Mouse (Mus musculus): Measurements from ENCODE around the gene Slc32a1. TPM values are rescaled to one million over a fixed set of nuclear protein-coding genes. Genes with fewer than 3 reads are reported as not detected.
A peak's percentile ranks its signal among the peaks of the same experiment; 100 is the strongest.

The Slc32a1 gene
- polyA plus RNA-seq, 1 experiment from 2014 or later: 3.2 TPM

GRCm38 (mm10) chr2:158631873-158632272, 21.3 kb downstream of the Slc32a1 start:
- no peak for ATAC-seq (ENCODE audit: low FRiP score, low read depth)
- Histone ChIP-seq H3K4me2 (replicated peaks) (no peak overlapping the region), H3K4me1 (peaks cover under 1% of the 10 kb centered on the region), H3K27ac (replicated peaks) (no peak overlapping the region), H3K27me3 (no peaks in the 10 kb centered on the region), H3K9me3 (no peaks in the 10 kb centered on the region), H3K36me3 (peaks cover 78% of the 10 kb centered on the region), H3K9ac (replicated peaks) (no peak overlapping the region), H3K4me3 (no peak overlapping the region)
- 78% methylated on average over 5 of the region's 5 CpGs for WGBS

- Histone ChIP-seq H3K9ac (replicated peaks) (no peak overlapping the region), H3K27ac (replicated peaks) (no peak overlapping the region), H3K4me3 (no peak overlapping the region), H3K4me2 (replicated peaks) (no peak overlapping the region), H3K27me3 (no peaks in the 10 kb centered on the region), H3K36me3 (peaks cover 44% of the 10 kb centered on the region), H3K9me3 (no peaks in the 10 kb centered on the region), H3K4me1 (no peaks in the 10 kb centered on the region)
- ATAC-seq (ENCODE audit: low FRiP score, low read depth): no peak
- 13% methylated on average over 2 of the region's 2 CpGs for WGBS
These were observed 31.3 kb downstream of the Slc32a1 start for GRCm38 (mm10) chr2:158641869-158642268.

- H3K9me3 ChIP-seq: no peaks in the 10 kb centered on the region
- no peaks in the 10 kb centered on the region for H3K4me1 ChIP-seq
- no peak overlapping the region for H3K4me2 ChIP-seq (replicated peaks)
- H3K36me3 ChIP-seq: peaks cover 37% of the 10 kb centered on the region
- 100% methylated on average over 2 of the region's 2 CpGs for WGBS
- H3K4me3 ChIP-seq: no peak overlapping the region
- H3K27me3 ChIP-seq: no peaks in the 10 kb centered on the region
- H3K27ac ChIP-seq (replicated peaks): no peak overlapping the region
- no peak for ATAC-seq (ENCODE audit: low FRiP score, low read depth)
- no peak overlapping the region for H3K9ac ChIP-seq (replicated peaks)
These were observed 32.0 kb downstream of the Slc32a1 start for GRCm38 (mm10) chr2:158642587-158642986.

- H3K4me1 ChIP-seq: no peaks in the 10 kb centered on the region
- H3K9ac ChIP-seq (replicated peaks): no peak overlapping the region
- H3K27me3 ChIP-seq: no peaks in the 10 kb centered on the region
- H3K4me2 ChIP-seq (replicated peaks): no peak overlapping the region
- H3K27ac ChIP-seq (replicated peaks): no peak overlapping the region
- peaks cover 25% of the 10 kb centered on the region for H3K36me3 ChIP-seq
- no peak for ATAC-seq (ENCODE audit: low FRiP score, low read depth)
- 93% methylated on average over 3 of the region's 3 CpGs for WGBS
- H3K4me3 ChIP-seq: no peak overlapping the region
- H3K9me3 ChIP-seq: no peaks in the 10 kb centered on the region
These were observed 33.2 kb downstream of the Slc32a1 start for GRCm38 (mm10) chr2:158643791-158644190.

- 58% methylated on average over 7 of the region's 7 CpGs for WGBS
- H3K9ac ChIP-seq (replicated peaks): no peak overlapping the region
- no peak overlapping the region for H3K4me3 ChIP-seq
- ATAC-seq (ENCODE audit: low FRiP score, low read depth): no peak
- H3K36me3 ChIP-seq: no peaks in the 10 kb centered on the region
- H3K4me2 ChIP-seq (replicated peaks): no peak overlapping the region
- H3K27me3 ChIP-seq: no peaks in the 10 kb centered on the region
- no peaks in the 10 kb centered on the region for H3K4me1 ChIP-seq
- H3K9me3 ChIP-seq: no peaks in the 10 kb centered on the region
- H3K27ac ChIP-seq (replicated peaks): no peak overlapping the region
These were observed 40.8 kb downstream of the Slc32a1 start for GRCm38 (mm10) chr2:158651159-158651908.

- Histone ChIP-seq H3K9me3 (no peaks in the 10 kb centered on the region), H3K27ac (replicated peaks) (no peak overlapping the region), H3K36me3 (no peaks in the 10 kb centered on the region), H3K4me1 (no peaks in the 10 kb centered on the region), H3K4me3 (no peak overlapping the region), H3K9ac (replicated peaks) (no peak overlapping the region), H3K27me3 (no peaks in the 10 kb centered on the region), H3K4me2 (replicated peaks) (no peak overlapping the region)
- 2% methylated on average over 4 of the region's 4 CpGs for WGBS
- ATAC-seq (ENCODE audit: low FRiP score, low read depth): peak; percentile 38; the same call in 1 of the 2 replicates
These were observed 42.4 kb downstream of the Slc32a1 start for GRCm38 (mm10) chr2:158652985-158653384.

- Histone ChIP-seq H3K4me2 (replicated peaks) (no peak overlapping the region), H3K27me3 (no peaks in the 10 kb centered on the region), H3K9ac (replicated peaks) (no peak overlapping the region), H3K9me3 (no peaks in the 10 kb centered on the region), H3K4me1 (no peaks in the 10 kb centered on the region), H3K27ac (replicated peaks) (no peak overlapping the region), H3K4me3 (no peak overlapping the region), H3K36me3 (no peaks in the 10 kb centered on the region)
- WGBS: 83% methylated on average over 9 of the region's 9 CpGs
- ATAC-seq (ENCODE audit: low FRiP score, low read depth): no peak
These were observed 44.1 kb downstream of the Slc32a1 start for GRCm38 (mm10) chr2:158654717-158655116.

- Histone ChIP-seq H3K27me3 (no peaks in the 10 kb centered on the region), H3K4me1 (no peaks in the 10 kb centered on the region), H3K9ac (replicated peaks) (no peak overlapping the region), H3K36me3 (no peaks in the 10 kb centered on the region), H3K4me3 (no peak overlapping the region), H3K27ac (replicated peaks) (no peak overlapping the region), H3K9me3 (no peaks in the 10 kb centered on the region), H3K4me2 (replicated peaks) (no peak overlapping the region)
- 87% methylated on average over 4 of the region's 4 CpGs for WGBS
- no peak for ATAC-seq (ENCODE audit: low FRiP score, low read depth)
These were observed 45.2 kb downstream of the Slc32a1 start for GRCm38 (mm10) chr2:158655806-158656205.

GRCm38 (mm10) chr2:158658822-158659221, 48.3 kb downstream of the Slc32a1 start:
- Histone ChIP-seq H3K9me3 (no peaks in the 10 kb centered on the region), H3K36me3 (no peaks in the 10 kb centered on the region), H3K4me1 (no peaks in the 10 kb centered on the region), H3K27me3 (no peaks in the 10 kb centered on the region), H3K4me2 (replicated peaks) (no peak overlapping the region), H3K9ac (replicated peaks) (no peak overlapping the region), H3K27ac (replicated peaks) (no peak overlapping the region), H3K4me3 (no peak overlapping the region)
- no peak for ATAC-seq (ENCODE audit: low FRiP score, low read depth)
- WGBS: 61% methylated on average over 6 of the region's 6 CpGs

GRCm38 (mm10) chr2:158659346-158659745, 48.8 kb downstream of the Slc32a1 start:
- Histone ChIP-seq H3K4me2 (replicated peaks) (no peak overlapping the region), H3K36me3 (no peaks in the 10 kb centered on the region), H3K9me3 (no peaks in the 10 kb centered on the region), H3K27me3 (no peaks in the 10 kb centered on the region), H3K4me3 (no peak overlapping the region), H3K27ac (replicated peaks) (no peak overlapping the region), H3K9ac (replicated peaks) (no peak overlapping the region), H3K4me1 (no peaks in the 10 kb centered on the region)
- no peak for ATAC-seq (ENCODE audit: low FRiP score, low read depth)
- 78% methylated on average over 3 of the region's 3 CpGs for WGBS

GRCm38 (mm10) chr2:158665098-158665497, 54.5 kb downstream of the Slc32a1 start, which contains the start of gene Ppp1r16b:
Gene Ppp1r16b (plus strand): TSS chr2:158665398.
- Histone ChIP-seq H3K9ac (replicated peaks) (no peak within 1 kb of the TSS), H3K4me1 (peaks cover 37% of the 10 kb centered on the region), H3K4me3 (no peak within 1 kb of the TSS), H3K27me3 (peaks cover 32% of the 10 kb centered on the region), H3K9me3 (no peaks in the 10 kb centered on the region), H3K4me2 (replicated peaks) (no peak within 1 kb of the TSS), H3K36me3 (no peaks in the 10 kb centered on the region), H3K27ac (replicated peaks) (no peak within 1 kb of the TSS; the same call in 1 of the 2 replicates)
- 82% methylated on average over 4 of the region's 4 CpGs for WGBS
- no peak for ATAC-seq (ENCODE audit: low FRiP score, low read depth)
